Mouse (Mus musculus) liver, postnatal 0 days (tissue): Measurements from ENCODE around the gene Nup214.

Experiments
- CTCF ChIP-seq: sonication (generic); IDR thresholded peaks from 2 replicates; pipeline ENCODE4 v1.5.1; 2016; ENCODE audit warnings: antibody characterized with exemption, low read depth
- EP300 ChIP-seq: IDR thresholded peaks from 2 replicates; pipeline ENCODE4 v1.6.1; 2016; ENCODE audit warnings: antibody characterized with exemption, low read depth, mild to moderate bottlenecking

DNA sequence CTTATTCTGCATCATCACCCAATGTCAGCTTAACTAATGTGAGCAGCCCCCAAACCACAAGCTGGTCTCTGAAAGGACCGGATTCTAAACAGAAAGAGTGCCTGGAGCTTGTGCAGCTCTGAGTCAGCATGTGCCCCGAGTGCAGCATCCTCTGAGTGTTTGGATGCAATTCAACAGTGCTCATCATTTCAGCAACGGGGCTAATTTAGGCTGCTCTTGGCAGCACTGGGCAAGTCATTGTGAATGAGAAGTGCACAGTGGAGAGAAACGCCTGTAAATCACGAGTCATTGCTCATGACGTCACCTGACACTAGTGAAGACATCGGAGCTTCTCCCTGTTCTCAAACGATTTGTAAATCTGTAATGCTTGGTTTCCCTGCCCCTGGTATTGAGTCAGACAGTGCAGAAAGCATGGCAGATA is 64.4 kb downstream of the Nup214 start:
- TF ChIP-seq EP300 (no peak), CTCF (no peak)
